Mouse (Mus musculus) midbrain, embryonic 10.5 days (tissue): Measurements from ENCODE around the gene Icam4. TPM values are rescaled to one million over a fixed set of nuclear protein-coding genes. Genes with fewer than 3 reads are reported as not detected.
A peak's percentile ranks its signal among the peaks of the same experiment; 100 is the strongest.

Source experiments
- DNase-seq: peaks from one replicate; pipeline ENCODE4 v3.0.0-alpha.2; 2017; ENCODE audit warnings: low spot score
- H3K27ac ChIP-seq: fragments of 300-500 bp; sonication (generic); replicated peaks from 2 replicates; pipeline ENCODE4 v1.5.1; 2016; ENCODE audit warnings: mild to moderate bottlenecking
- H3K27me3 ChIP-seq: fragments of 300-500 bp; sonication (generic); 2 replicates; pipeline ENCODE4 v1.6.1; 2016; ENCODE audit warnings: low read depth, mild to moderate bottlenecking; ENCODE audit not compliant: poor library complexity, severe bottlenecking
- H3K36me3 ChIP-seq: fragments of 300-500 bp; sonication (generic); 2 replicates; pipeline ENCODE4 v1.6.1; 2016; ENCODE audit warnings: mild to moderate bottlenecking, moderate library complexity
- H3K4me1 ChIP-seq: fragments of 300-500 bp; sonication (generic); 2 replicates; pipeline ENCODE4 v1.6.1; 2016
- H3K4me3 ChIP-seq: fragments of 300-500 bp; sonication (generic); 2 replicates; pipeline ENCODE4 v1.5.1; 2016; ENCODE audit warnings: mild to moderate bottlenecking, moderate library complexity
- H3K9me3 ChIP-seq: fragments of 300-500 bp; sonication (generic); replicated peaks from 2 replicates; pipeline ENCODE4 v1.6.1; 2016; ENCODE audit warnings: mild to moderate bottlenecking
- WGBS: fragments of 180-500 bp; shearing (Covaris S2); methylation state at CpG from one replicate; pipeline ENCODE4 v1.1.7; 2016; 5-methylcytosine and 5-hydroxymethylcytosine counted together
- polyA plus RNA-seq: library from polyadenylated mRNA; unstranded; fragments of >200 nt; fragmentation: Nextera tagmentation; extraction: Ambion mirVana; gene quantifications from 2 replicates; pipeline ENCODE4 v1.2.1, GENCODE M21; 2016

Icam4 gene
- polyA plus RNA-seq, 1 experiment from 2014 or later, result 5.6 TPM

DNA sequence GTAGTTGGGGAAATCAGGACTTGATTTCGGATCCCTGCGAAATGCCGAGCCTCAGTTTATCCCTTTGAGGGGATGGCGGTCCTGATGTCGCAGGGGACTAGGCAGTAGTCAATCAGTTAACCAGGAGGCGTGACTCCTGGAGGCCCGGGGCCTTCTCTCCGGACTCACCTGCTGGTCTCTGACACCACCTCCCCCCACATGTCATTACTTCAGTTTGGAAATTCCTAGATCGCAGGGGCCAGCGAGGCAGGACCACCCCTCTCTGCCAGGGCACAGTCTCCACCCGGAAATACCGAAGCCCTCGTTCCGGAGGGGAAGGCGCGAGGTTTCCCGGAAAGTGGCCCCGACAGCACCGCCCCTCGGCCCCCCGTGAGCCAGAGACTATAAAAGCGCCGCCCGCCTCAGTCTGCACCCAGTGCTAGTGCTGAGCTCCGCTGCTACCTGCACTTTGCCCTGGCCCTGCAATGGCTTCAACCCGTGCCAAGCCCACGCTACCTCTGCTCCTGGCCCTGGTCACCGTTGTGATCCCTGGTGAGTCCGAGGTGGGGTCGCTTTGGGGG lies 13.5 kb upstream of the Icam4 start, which contains the start of gene Icam1:
Icam1 (plus strand) TSS at position 415 of the 560 bp plus-strand sequence.
- DNase-seq, result peak; percentile 37
- Histone ChIP-seq H3K27ac (no peak within 1 kb of the TSS), H3K27me3 (peaks cover 72% of the 10 kb centered on the region), H3K4me1 (peaks cover 14% of the 10 kb centered on the region), H3K9me3 (no peaks in the 10 kb centered on the region), H3K4me3 (peak within 1 kb of the TSS; percentile 46), H3K36me3 (no peaks in the 10 kb centered on the region)
- 1% methylated on average over 30 of the region's 30 CpGs for WGBS

DNA sequence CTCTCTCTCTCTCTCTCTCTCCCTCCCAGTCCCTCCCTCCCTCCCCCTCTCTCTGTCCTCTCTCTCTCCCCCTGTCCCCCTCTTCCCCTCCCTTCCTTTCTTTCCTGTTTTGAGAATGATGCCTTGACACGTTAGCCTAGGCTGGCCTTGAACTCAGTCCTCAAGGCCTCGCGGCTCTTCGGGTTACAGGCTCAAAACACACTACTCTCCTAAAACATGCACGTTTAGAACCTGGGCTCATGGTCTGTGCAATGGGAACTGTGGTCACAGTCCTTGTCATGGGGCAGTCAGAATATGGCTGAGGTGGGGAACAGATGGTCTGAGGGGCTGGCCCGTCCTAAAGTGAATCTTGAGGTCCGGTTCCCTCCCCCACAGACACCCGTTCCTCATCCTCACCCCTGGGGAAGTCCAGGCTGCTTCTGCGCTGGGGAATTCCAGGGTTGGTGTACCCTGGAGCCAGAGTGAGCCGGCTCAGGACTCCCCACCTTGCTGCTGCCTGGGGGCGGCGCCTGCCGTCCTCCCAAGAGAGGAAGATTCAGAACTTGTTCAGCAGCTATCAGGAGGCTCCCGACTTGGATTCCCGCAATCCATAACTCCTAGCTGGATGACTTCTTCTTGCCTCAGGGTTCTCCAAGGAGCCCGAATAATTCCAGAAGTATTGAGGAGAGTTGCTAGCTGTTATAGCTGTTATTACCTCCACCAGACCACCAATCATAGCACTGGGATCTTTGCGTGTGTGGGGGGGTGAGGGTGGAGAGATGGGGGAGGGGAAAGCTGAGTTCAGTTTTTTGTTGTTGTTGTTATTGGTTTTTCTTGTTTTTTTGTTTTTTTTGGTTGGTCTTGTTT lies 12.6 kb upstream of the Icam4 start:
- H3K4me1 ChIP-seq, result peaks cover 14% of the 10 kb centered on the region
- no peaks in the 10 kb centered on the region for H3K36me3 ChIP-seq
- H3K9me3 ChIP-seq, result no peaks in the 10 kb centered on the region
- 6% methylated on average over 17 of the region's 17 CpGs for WGBS
- H3K27me3 ChIP-seq, result peaks cover 72% of the 10 kb centered on the region
- peak overlapping the region; percentile 46; the same call in 1 of the 2 replicates for H3K4me3 ChIP-seq
- no peak overlapping the region for H3K27ac ChIP-seq
- no peak for DNase-seq

- Histone ChIP-seq H3K27ac (no peak overlapping the region), H3K4me3 (no peak overlapping the region), H3K4me1 (peaks cover 14% of the 10 kb centered on the region), H3K36me3 (no peaks in the 10 kb centered on the region), H3K9me3 (no peaks in the 10 kb centered on the region), H3K27me3 (peaks cover 69% of the 10 kb centered on the region)
- WGBS, result 35% methylated on average over 4 of the region's 4 CpGs
- no peak for DNase-seq
Observed at GRCm38 (mm10) chr9:21017177-21017575, 12.0 kb upstream of the Icam4 start.

DNA sequence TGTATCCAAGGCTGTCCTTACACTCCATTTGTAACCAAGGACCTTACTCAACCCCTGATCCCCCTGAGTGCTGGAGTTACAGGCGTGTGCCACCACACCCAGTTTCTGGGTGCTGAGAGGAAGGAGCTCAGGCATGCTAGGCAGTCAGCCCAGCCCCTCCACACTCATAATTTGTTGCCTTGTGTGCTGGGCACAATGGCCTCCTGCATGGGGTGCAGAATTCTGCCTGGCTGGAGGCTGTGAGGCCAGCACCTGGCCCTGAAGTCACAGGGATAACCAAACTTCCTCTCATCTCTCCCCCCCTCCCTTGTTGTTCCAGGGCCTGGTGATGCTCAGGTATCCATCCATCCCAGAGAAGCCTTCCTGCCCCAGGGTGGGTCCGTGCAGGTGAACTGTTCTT lies 10.6 kb upstream of the Icam4 start:
- H3K27me3 ChIP-seq, result peaks cover 55% of the 10 kb centered on the region

GRCm38 (mm10) chr9:21021363-21021762 lies 7.8 kb upstream of the Icam4 start:
- no peaks in the 10 kb centered on the region for H3K4me1 ChIP-seq
- no peaks in the 10 kb centered on the region for H3K9me3 ChIP-seq
- peaks cover 39% of the 10 kb centered on the region for H3K27me3 ChIP-seq
- H3K27ac ChIP-seq, result no peak overlapping the region
- WGBS, result 76% methylated on average over 3 of the region's 3 CpGs
- no peak overlapping the region for H3K4me3 ChIP-seq
- no peaks in the 10 kb centered on the region for H3K36me3 ChIP-seq
- no peak for DNase-seq

More for the DNA sequence above, 10.6 kb upstream of the Icam4 start:
- H3K36me3 ChIP-seq, result no peaks in the 10 kb centered on the region
- no peaks in the 10 kb centered on the region for H3K9me3 ChIP-seq
- no peak overlapping the region for H3K27ac ChIP-seq
- DNase-seq, result no peak
- WGBS, result 81% methylated on average over 2 of the region's 2 CpGs
- H3K4me3 ChIP-seq, result no peak overlapping the region
- peaks cover 14% of the 10 kb centered on the region for H3K4me1 ChIP-seq

GRCm38 (mm10) chr9:21022288-21022687 lies 6.9 kb upstream of the Icam4 start:
- Histone ChIP-seq H3K27me3 (peaks cover 39% of the 10 kb centered on the region), H3K36me3 (no peaks in the 10 kb centered on the region), H3K9me3 (no peaks in the 10 kb centered on the region), H3K4me3 (no peak overlapping the region), H3K27ac (no peak overlapping the region), H3K4me1 (no peaks in the 10 kb centered on the region)
- DNase-seq, result no peak
- WGBS, result 66% methylated on average over 6 of the region's 6 CpGs

GRCm38 (mm10) chr9:21022726-21023125 lies 6.4 kb upstream of the Icam4 start:
- Histone ChIP-seq H3K36me3 (no peaks in the 10 kb centered on the region), H3K4me1 (peaks cover 3% of the 10 kb centered on the region), H3K27me3 (peaks cover 39% of the 10 kb centered on the region), H3K27ac (no peak overlapping the region), H3K4me3 (no peak overlapping the region), H3K9me3 (no peaks in the 10 kb centered on the region)
- 86% methylated on average over 1 of the region's 1 CpGs for WGBS
- DNase-seq, result no peak

DNA sequence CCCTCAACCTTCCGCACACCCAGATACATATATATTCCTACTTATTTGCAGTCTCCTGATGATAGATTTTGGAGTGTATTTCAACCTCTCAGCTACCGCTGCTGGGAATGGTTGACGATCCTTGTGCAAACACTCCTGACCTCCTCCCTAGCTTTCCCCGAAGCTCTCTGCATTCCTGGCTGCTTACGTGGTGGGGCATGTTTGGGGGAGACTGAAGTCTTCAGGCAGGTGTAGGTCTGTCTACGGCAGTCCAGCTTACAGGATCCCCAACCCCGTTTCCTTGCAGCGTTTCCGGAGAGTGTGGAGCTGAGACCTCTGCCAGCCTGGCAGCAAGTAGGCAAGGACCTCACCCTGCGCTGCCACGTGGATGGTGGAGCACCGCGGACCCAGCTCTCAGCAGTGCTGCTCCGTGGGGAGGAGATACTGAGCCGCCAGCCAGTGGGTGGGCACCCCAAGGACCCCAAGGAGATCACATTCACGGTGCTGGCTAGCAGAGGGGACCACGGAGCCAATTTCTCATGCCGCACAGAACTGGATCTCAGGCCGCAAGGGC lies 3.8 kb upstream of the Icam4 start:
- peaks cover 20% of the 10 kb centered on the region for H3K4me1 ChIP-seq
- H3K36me3 ChIP-seq, result no peaks in the 10 kb centered on the region
- H3K9me3 ChIP-seq, result no peaks in the 10 kb centered on the region
- DNase-seq, result no peak
- no peak overlapping the region for H3K27ac ChIP-seq
- 69% methylated on average over 19 of the region's 19 CpGs for WGBS
- H3K4me3 ChIP-seq, result no peak overlapping the region
- peaks cover 51% of the 10 kb centered on the region for H3K27me3 ChIP-seq

DNA sequence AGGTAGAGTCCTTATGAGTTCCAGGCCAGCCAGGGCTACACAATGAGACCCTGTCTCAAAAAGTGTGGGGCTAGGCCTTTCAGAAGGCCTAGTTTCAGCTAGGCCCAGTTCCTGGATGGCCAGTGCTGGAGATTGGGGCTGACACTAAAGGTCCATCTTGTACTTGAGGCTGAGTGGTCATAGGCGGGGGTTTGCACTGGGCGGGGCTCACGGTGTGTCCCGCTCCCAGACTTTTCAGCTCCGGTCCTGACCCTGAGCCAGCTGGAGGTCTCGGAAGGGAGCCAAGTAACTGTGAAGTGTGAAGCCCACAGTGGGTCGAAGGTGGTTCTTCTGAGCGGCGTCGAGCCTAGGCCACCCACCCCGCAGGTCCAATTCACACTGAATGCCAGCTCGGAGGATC lies 2.3 kb upstream of the Icam4 start:
- DNase-seq, result no peak
- WGBS, result 86% methylated on average over 12 of the region's 12 CpGs
- peaks cover 66% of the 10 kb centered on the region for H3K27me3 ChIP-seq
- peaks cover 35% of the 10 kb centered on the region for H3K4me1 ChIP-seq
- H3K27ac ChIP-seq, result no peak overlapping the region; the same call in 1 of the 2 replicates
- no peak overlapping the region for H3K4me3 ChIP-seq
- no peaks in the 10 kb centered on the region for H3K36me3 ChIP-seq
- no peaks in the 10 kb centered on the region for H3K9me3 ChIP-seq

DNA sequence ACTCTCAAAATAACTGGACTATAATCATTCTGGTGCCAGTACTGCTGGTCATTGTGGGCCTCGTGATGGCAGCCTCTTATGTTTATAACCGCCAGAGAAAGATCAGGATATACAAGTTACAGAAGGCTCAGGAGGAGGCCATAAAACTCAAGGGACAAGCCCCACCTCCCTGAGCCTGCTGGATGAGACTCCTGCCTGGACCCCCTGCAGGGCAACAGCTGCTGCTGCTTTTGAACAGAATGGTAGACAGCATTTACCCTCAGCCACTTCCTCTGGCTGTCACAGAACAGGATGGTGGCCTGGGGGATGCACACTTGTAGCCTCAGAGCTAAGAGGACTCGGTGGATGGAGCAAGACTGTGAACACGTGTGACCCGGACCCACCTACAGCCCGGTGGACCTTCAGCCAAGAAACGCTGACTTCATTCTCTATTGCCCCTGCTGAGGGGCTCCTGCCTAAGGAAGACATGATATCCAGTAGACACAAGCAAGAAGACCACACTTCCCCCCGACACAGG lies 1.3 kb upstream of the Icam4 start:
- Histone ChIP-seq H3K9me3 (no peaks in the 10 kb centered on the region), H3K4me3 (no peak overlapping the region), H3K4me1 (peaks cover 45% of the 10 kb centered on the region), H3K36me3 (no peaks in the 10 kb centered on the region), H3K27me3 (peaks cover 76% of the 10 kb centered on the region), H3K27ac (no peak overlapping the region)
- 54% methylated on average over 8 of the region's 8 CpGs for WGBS
- DNase-seq, result no peak

- DNase-seq, result no peak
- WGBS, result 75% methylated on average over 6 of the region's 6 CpGs
- Histone ChIP-seq H3K4me3 (no peak overlapping the region), H3K4me1 (peaks cover 53% of the 10 kb centered on the region), H3K9me3 (no peaks in the 10 kb centered on the region), H3K27me3 (peaks cover 84% of the 10 kb centered on the region), H3K27ac (no peak overlapping the region; the same call in 1 of the 2 replicates), H3K36me3 (no peaks in the 10 kb centered on the region)
Observed at GRCm38 (mm10) chr9:21028560-21029110, 538 bp upstream of the Icam4 start.

GRCm38 (mm10) chr9:21030055-21030600 lies 955 bp downstream of the Icam4 start:
- peaks cover 99% of the 10 kb centered on the region for H3K27me3 ChIP-seq
- H3K36me3 ChIP-seq, result no peaks in the 10 kb centered on the region
- H3K27ac ChIP-seq, result no peak overlapping the region
- no peak for DNase-seq
- peaks cover 61% of the 10 kb centered on the region for H3K4me1 ChIP-seq
- no peaks in the 10 kb centered on the region for H3K9me3 ChIP-seq
- H3K4me3 ChIP-seq, result peak overlapping the region; percentile 58
- 26% methylated on average over 22 of the region's 22 CpGs for WGBS
